Mouse (Mus musculus): Measurements from ENCODE around the gene Acp6.

The Acp6 gene

GRCm38 (mm10) chr3:97199261-97199660 is 40.7 kb downstream of the Acp6 start:
- no peak for DNase-seq

GRCm38 (mm10) chr3:97201943-97202342 is 43.4 kb downstream of the Acp6 start:
- DNase-seq, result peak; percentile 49

- DNase-seq, result peak; percentile 10
These were observed 45.3 kb downstream of the Acp6 start for GRCm38 (mm10) chr3:97203880-97204279.

DNA sequence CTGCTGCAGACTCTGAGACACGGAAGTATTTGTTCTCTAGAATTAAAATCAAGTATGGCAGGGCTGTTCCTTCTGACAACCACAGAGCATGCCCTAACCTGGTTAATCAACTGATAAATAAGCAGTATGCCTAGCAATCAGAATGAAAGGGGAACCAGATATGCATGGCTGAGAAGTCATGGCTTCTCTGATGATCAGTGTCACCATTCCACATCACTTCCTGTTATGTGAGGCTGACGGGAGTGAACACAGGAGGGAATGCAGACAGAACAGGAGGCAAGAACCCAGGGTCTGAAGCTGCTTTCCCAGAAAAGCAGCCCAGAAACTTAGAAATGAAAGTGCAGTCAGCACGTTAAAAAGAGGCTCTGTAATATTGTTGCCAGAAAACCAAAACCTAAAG is 47.9 kb downstream of the Acp6 start:
- no peak for DNase-seq

DNA sequence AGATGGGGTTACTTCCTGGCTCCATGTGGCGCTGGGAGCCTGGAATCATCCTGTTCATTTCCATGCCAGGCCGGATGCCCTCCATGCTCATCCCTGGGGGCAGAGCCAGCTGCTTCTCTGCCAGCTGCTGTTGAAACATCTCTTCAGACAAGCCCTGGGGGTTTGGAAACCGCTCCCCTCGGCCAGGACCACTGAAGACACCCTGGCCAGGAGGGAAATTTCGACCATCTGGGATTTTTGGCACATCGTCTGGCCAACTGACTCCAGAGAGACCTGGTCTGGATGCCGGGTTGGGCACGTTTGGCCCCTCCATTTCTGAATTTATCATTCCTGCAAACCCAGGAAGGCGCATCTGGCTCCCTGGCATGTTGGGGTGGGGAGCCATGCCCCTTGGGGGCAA is 50.8 kb downstream of the Acp6 start:
- DNase-seq, result no peak

GRCm38 (mm10) chr3:97211177-97211576 is 52.6 kb downstream of the Acp6 start:
- DNase-seq, result no peak

GRCm38 (mm10) chr3:97213871-97214270 is 55.3 kb downstream of the Acp6 start:
- DNase-seq, result no peak

- no peak for DNase-seq
These were observed 55.9 kb downstream of the Acp6 start for GRCm38 (mm10) chr3:97214439-97214838.

DNA sequence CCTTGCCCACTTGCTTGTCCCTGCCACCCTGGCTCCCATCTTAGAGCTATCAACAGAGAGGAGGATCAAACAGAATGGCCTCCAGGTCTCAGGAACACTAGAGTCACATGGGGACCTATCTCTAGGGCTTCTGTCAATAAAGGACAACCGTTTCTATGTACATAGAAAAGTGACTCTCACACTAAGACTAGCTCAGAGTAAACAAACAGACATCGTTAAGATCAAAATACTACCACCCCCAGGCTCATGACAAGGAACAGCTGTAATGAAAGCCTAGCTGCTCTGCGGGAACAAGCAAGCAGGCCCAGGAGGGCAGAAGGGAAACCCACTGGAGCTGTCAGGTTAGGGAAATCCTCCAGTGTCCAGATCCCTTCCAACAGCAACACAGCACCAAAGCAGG is 56.9 kb downstream of the Acp6 start:
- DNase-seq, result no peak

DNA sequence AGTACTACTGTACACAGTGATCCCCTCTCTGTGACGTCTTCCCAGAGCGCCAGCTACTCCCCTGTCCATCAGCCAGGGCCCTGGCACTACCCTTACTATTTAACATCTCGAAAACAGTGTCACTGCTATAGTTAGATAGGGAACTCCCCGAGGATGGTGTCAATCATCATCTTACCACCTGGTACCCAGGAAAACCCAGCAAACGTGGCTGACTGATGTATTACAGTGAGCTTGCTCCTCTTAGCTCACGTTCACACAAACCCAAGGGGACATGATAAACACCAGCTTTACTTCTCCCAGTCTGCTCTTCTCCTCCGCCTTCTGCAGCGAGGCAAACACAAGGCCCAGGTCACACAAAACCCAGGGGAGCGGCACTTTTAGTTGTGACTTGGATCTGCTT is 64.7 kb downstream of the Acp6 start:
- no peak for DNase-seq

DNA sequence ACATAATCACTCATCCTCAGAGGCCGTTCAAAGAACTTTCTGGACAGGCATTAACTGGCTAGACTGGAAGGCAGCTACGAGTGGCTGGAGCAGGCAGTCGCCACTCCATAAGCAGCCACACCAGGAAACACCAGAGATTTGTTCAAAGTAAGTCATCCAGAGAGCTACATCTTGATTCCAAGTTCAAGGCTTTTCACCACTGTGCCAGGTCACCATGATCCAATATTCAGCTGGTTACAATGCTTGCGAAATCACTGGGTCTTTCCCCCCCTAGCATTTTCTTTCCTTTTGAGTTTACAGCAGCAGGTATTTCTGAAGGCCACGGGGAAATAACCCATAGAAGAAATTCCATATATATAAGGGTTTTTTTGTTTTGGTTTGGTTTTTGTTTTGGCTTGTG is 66.7 kb downstream of the Acp6 start:
- DNase-seq, result no peak

DNA sequence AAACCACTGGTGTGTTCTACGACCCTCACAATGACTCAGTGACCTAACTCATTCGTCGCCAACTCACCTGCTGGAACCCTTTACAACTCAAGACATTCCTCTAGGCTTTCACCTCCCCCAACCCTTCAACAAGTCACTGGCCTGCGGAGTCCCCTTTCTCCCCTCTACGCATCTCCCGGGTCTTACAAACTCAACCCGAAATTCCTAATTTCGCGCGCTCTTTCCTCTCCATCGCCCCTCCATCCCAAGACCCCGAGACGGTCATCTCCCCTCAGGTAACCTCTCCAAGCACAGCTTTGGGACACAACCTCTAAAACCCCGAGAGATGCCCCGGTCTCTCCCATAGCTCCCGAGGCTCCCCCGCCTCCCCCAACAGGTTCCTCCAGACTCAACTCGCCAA is 68.1 kb downstream of the Acp6 start:
- no peak for DNase-seq

All from liver (tissue).